Mouse (Mus musculus) CD4-positive helper T cell, adult 2 months (primary cell): ENCODE data around the gene Hunk.

ENCODE experiments used
- DNase-seq: peaks from one replicate; pipeline ENCODE4 v3.0.0-alpha.2; 2012; ENCODE audit warnings: low read depth, missing footprints, low spot score

Gene Hunk

GRCm38 (mm10) chr16:90390731-90391130 is 4.9 kb downstream of the Hunk start:
- no peak for DNase-seq

DNA sequence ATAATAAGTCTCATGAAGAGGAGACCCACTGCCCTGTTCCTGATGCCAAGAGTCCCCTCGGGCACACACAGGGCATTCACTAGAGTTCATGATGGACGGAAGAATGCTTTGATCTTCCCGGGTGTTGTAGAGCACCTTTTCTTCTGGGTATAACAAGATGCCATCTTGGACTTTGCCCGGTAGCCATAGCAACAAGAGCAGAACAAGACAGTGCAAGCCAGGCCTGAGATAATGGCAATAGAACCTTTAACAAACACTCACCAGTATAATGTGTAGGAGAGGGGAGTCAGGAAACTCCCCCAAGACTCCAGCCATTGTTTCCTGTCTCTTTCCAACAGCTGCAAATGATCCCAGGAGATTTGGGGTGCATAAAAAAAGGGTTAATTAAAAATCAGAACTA is 8.9 kb downstream of the Hunk start:
- DNase-seq: no peak

- DNase-seq: no peak
Observed at GRCm38 (mm10) chr16:90395996-90396556, 10.3 kb downstream of the Hunk start.

GRCm38 (mm10) chr16:90396882-90397281 is 11.1 kb downstream of the Hunk start:
- DNase-seq: no peak

GRCm38 (mm10) chr16:90400314-90400713 is 14.5 kb downstream of the Hunk start:
- no peak for DNase-seq

DNA sequence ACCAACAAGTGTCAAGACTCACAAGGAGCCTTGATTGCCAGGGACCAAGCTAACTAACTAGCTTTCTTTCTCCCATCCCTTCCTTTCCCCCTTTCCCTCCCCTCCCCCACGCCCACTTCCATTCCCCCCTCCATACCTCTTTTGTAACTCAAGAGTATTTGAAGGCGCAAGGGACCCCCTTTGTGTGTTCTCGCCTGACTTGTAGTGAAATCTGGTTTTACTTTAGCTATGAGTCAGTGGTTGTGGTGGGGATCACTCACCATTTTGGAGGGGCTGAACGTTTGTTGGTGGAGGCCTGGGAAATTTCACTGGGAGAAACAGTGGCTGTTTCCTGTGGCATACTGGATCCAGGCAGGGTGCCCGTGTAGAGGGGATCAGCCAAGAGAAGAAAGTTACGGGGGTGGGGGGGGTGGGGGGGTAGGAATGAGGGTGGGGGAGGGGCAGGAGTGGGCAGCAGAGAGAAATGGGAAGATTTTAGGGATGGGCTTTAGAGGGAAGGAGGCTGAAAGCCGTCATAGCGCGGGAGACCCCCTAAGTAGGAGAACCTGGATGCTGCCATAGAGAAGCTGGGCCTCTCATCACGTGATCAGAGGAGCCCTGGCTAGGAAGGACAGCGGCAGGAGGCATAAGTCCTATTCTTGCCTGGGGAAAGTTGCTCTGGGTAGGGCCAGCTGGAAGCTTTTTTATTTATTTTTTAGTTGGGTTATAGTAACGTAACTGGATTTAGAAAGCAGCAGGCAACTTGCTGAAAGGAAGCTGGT is 15.3 kb downstream of the Hunk start:
- DNase-seq: no peak

DNA sequence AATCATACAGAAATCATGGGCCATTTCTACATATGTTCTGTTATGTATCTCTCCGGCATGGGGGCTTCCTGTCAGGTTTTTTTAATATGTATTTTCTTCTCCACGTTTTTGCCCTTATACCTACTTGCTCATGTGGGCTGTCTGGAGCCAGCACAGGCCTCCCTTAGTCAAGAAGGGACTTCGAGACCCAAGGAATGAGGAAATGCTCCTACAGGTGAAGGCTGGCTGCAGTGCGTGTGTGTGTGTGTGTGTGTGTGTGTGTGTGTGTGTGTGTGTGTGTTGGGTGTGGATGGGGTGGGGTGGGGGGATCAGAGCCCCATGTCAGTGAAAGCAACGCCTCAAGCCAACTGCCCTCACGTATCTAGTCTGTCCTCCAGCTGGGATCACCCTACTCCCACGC is 16.5 kb downstream of the Hunk start:
- DNase-seq: no peak

DNA sequence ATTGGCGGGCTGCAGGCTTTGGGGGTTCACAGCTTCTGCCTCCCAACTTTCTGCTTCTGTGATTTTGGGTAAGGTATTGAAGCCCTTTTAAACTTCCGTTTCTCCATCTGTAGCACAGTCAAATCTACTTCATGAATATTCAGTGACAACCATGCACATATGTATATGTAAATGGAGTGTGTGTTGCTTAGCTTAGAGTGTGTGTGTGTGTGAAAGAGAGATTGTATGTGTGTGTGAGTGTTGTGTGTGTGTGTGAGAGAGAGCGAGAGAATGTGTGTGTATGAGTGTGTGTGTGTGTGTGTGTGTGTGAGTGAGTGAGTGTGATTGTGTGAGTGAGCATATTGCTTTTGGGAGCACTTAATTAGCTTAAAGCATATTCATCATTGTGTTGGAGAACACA is 19.4 kb downstream of the Hunk start:
- no peak for DNase-seq

- no peak for DNase-seq
Observed at GRCm38 (mm10) chr16:90405599-90405998, 19.8 kb downstream of the Hunk start.

GRCm38 (mm10) chr16:90407541-90408289 is 21.9 kb downstream of the Hunk start:
- DNase-seq: no peak

- no peak for DNase-seq
Observed at GRCm38 (mm10) chr16:90412096-90413082, 26.6 kb downstream of the Hunk start.

DNA sequence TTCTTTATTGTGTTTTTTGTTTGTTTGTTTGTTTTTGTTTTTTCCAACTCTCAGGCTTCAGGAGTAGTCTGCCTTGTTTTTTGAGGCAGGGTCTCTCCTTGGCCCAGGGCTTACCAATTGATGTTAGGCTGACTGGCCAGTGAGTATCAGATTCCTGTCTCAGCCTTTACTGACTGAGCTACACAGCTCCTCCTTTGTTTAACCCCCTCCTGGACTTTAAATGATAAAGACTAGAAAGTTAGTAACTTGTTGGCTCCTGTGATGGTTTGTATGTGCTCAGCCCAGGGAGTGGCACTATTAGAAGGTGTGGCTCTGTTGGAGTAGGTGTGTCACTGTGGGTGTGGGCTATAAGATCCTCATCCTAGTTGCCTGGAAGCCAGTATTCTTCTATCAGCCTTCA is 30.8 kb downstream of the Hunk start:
- no peak for DNase-seq

GRCm38 (mm10) chr16:90418661-90419060 is 32.8 kb downstream of the Hunk start:
- no peak for DNase-seq

GRCm38 (mm10) chr16:90421145-90421544 is 35.3 kb downstream of the Hunk start:
- DNase-seq: no peak

- no peak for DNase-seq
Observed at GRCm38 (mm10) chr16:90421551-90421950, 35.7 kb downstream of the Hunk start.

- no peak for DNase-seq
Observed at GRCm38 (mm10) chr16:90422108-90422529, 36.3 kb downstream of the Hunk start.

GRCm38 (mm10) chr16:90423898-90424297 is 38.1 kb downstream of the Hunk start:
- DNase-seq: no peak

GRCm38 (mm10) chr16:90424391-90424790 is 38.6 kb downstream of the Hunk start:
- no peak for DNase-seq

DNA sequence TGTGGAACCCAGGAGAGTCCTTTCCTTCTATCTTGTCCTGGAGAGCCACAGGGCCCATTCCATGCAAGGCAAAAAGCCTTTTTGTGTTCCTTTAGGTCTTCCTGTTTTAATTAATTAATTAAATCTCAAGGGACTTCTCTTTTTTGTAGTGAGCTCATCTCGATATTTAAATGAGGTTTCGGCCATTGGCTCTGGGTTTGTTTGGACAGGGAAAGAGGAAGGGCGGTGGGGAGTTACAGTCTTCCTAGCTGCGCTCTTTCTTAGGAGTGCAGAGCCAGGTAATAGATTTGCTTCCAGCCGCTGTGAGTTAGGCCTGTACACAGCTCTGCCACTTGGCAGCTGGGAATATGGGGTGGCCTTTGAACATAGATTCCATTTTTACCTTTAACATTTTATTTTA is 40.4 kb downstream of the Hunk start:
- no peak for DNase-seq

GRCm38 (mm10) chr16:90427838-90428630 is 42.2 kb downstream of the Hunk start:
- DNase-seq: no peak

DNA sequence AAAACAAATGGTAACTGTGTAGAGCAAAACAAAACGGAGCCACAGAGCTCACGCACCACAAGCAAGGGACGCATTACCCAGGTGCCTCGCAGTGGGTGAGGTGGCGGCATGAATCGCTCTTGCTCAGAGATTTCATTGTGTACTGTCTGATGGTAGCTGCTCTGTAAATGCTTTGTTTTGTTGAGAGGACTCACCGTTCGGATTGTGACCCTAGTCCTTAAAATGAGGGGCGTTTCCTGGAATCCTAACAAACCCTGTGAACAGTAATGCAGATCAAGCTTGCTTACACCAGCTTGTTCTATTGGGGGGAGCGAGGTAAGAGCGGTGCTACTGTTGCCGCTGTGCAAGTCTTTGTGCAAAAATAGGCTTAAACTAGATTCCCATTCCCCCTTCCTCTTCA is 47.7 kb downstream of the Hunk start:
- DNase-seq: no peak
